26 mouse cellular contexts compared by ENCODE assay signal in genomic region chr1:131641565-131641964, GRCm38 (mm10). TPM values are rescaled to one million over a fixed set of nuclear protein-coding genes. Genes with fewer than 3 reads are reported as not detected.
"Had no signal": no experiment of that assay in that cellular context is flagged by ENCODE, and none has a peak within 500 bp of the region (broad histone marks: within the 10 kb centered on the region; RNA-seq: fewer than 3 reads in every experiment).

No protein-coding gene starts in this region.

- H3K9me3 ChIP-seq: lung, embryonic 15.5 days; megakaryocyte, embryonic 14.5 days; midbrain, embryonic 13.5 days; midbrain, embryonic 15.5 days; neural tube, embryonic 12.5 days; stomach, embryonic 15.5 days had no signal

- H3K4me2 ChIP-seq: lung, embryonic 15.5 days; midbrain, embryonic 11.5 days; midbrain, embryonic 13.5 days; midbrain, embryonic 15.5 days; neural tube, embryonic 12.5 days; stomach, embryonic 15.5 days had no signal

- H3K27me3 ChIP-seq: lung, embryonic 15.5 days; megakaryocyte, embryonic 14.5 days; midbrain, embryonic 13.5 days; midbrain, embryonic 15.5 days; neural tube, embryonic 12.5 days; stomach, embryonic 15.5 days had no signal

- H3K36me3 ChIP-seq: lung, embryonic 15.5 days; midbrain, embryonic 13.5 days; midbrain, embryonic 15.5 days; neural tube, embryonic 12.5 days; stomach, embryonic 15.5 days had no signal

- H3K4me1 ChIP-seq: lung, embryonic 15.5 days; midbrain, embryonic 13.5 days; midbrain, embryonic 15.5 days; neural tube, embryonic 12.5 days; stomach, embryonic 15.5 days had no signal

- DNase-seq: liver, postnatal 0 days; lung, adult 2 months; lung, postnatal 14 days; lung, postnatal 36 days; right cerebral cortex, postnatal 14 days; thymus, adult 2 months; thymus, postnatal 25 days; thymus, postnatal 4 days had no signal

- H3K4me3 ChIP-seq: lung, embryonic 15.5 days; megakaryocyte, embryonic 14.5 days; midbrain, embryonic 13.5 days; midbrain, embryonic 15.5 days; neural tube, embryonic 12.5 days; stomach, embryonic 15.5 days had no signal

- ATAC-seq: liver, postnatal 0 days; lung, postnatal 0 days; midbrain, embryonic 13.5 days; midbrain, embryonic 15.5 days had no signal

- H3K9ac ChIP-seq: liver, postnatal 0 days; lung, embryonic 15.5 days; midbrain, embryonic 13.5 days; midbrain, embryonic 15.5 days; neural tube, embryonic 12.5 days; stomach, embryonic 15.5 days had no signal

- H3K27ac ChIP-seq: lung, embryonic 15.5 days; macrophage; midbrain, embryonic 13.5 days; midbrain, embryonic 15.5 days; neural tube, embryonic 12.5 days; stomach, embryonic 15.5 days; stomach, postnatal 0 days had no signal

RNA-seq across cellular contexts. Expression of gene Ctse, which starts 3.5 kb away (rescaled TPM):
- polyA plus RNA-seq: midbrain, embryonic 13.5 days; neural tube, embryonic 14.5 days had no signal

RNA-seq across cellular contexts. Expression of gene Avpr1b, which starts 42.5 kb away (rescaled TPM):
- total RNA-seq: megakaryocyte progenitor cell, adult 5-6 weeks; midbrain, postnatal 0 days; monocyte, adult 5-6 weeks; neutrophil, adult 5-6 weeks had no signal
- polyA plus RNA-seq: liver, postnatal 0 days; lung, adult 2 months; lung, embryonic 15.5 days; lung, postnatal 0 days; macrophage; midbrain, embryonic 11.5 days; midbrain, embryonic 13.5 days; midbrain, embryonic 15.5 days; midbrain, postnatal 0 days; neural tube, embryonic 12.5 days; neural tube, embryonic 14.5 days; spleen, adult 2 months; stomach, embryonic 15.5 days; testis, adult 2 months; thymus, adult 2 months; urinary bladder, adult 2 months had no signal
